Mouse (Mus musculus) brain, embryonic 14.5 days (tissue): ENCODE data around the gene Ankfy1.

Experiments used
- CTCF ChIP-seq: fragments of 200-500 bp; IDR thresholded peaks from 2 replicates; pipeline ENCODE4 v1.5.1; 2012; ENCODE audit warnings: inconsistent platforms, mild to moderate bottlenecking, moderate library complexity, borderline replicate concordance; ENCODE audit not compliant: insufficient read depth, insufficient read length; ENCODE audit errors: extremely low read depth
- POLR2A ChIP-seq: fragments of 200-500 bp; IDR thresholded peaks from 2 replicates; pipeline ENCODE4 v1.6.1; 2012; ENCODE audit warnings: mild to moderate bottlenecking, inconsistent platforms, borderline replicate concordance; ENCODE audit not compliant: poor library complexity, insufficient read depth, insufficient read length, severe bottlenecking; ENCODE audit errors: extremely low read depth

- no peak for TF ChIP-seq POLR2A
- peak; percentile 38; the same call in 1 of the 2 replicates for TF ChIP-seq CTCF
Measured at GRCm38 (mm10) chr11:72726023-72726422, 36.2 kb downstream of the Ankfy1 start.
